Mouse (Mus musculus) heart, postnatal 4 days (tissue): ENCODE data around the gene Sfxn2. TPM values are rescaled to one million over a fixed set of nuclear protein-coding genes. Genes with fewer than 3 reads are reported as not detected.

ENCODE experiments used
- DNase-seq: peaks from one replicate; pipeline ENCODE4 v3.0.0; 2021
- total RNA-seq, 2 experiments: library from RNA; stranded (reverse); gene quantifications; 2 replicates each; pipeline ENCODE4 v1.2.3; 2021

Sfxn2 gene
- total RNA-seq, 2 experiments from 2014 or later = 4.6 to 6.4 TPM

DNA sequence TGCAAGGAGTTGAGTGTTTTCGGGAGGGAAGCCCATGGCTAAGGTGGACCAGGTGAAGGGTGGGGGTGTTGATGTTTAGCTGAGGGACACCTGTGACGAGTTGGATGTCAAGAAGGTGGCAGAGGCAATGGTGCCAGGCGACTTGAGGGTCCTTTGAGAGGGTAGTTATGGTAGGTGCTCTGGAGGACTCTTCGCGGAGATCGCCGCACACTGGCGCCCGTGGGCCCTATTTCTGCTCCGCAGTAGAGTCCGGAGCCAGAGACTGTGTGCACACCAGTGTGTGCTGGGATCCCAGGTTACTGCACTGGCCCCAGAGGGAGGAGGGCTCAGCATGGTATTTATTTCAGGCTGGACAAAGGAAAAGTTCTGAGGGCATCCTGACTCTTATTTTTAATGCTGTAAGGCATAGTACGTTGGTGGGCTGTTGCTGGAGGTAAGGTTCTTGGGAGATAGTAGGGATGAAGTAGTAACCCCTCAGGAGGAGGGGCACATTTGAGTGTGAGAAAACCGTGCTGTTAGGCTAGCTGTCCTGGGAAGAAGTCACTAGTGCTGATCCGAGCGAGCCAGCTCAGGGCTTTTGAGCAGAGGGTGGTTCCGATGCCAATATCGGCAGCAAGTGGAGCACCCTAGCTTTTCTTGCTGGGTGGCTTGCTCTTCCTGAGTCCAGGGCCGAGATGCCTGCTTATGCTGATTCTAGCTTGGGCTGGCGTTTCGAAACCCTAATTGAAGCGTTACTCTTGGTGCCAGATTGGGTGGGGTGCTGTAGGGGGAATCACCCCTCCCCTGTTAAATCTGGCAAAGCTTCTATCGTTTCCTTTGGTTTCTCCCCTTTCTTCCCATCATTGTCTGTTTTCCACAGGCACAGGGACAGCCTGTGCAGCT is 26.5 kb downstream of the Sfxn2 start:
- peak; percentile 17 for DNase-seq

DNA sequence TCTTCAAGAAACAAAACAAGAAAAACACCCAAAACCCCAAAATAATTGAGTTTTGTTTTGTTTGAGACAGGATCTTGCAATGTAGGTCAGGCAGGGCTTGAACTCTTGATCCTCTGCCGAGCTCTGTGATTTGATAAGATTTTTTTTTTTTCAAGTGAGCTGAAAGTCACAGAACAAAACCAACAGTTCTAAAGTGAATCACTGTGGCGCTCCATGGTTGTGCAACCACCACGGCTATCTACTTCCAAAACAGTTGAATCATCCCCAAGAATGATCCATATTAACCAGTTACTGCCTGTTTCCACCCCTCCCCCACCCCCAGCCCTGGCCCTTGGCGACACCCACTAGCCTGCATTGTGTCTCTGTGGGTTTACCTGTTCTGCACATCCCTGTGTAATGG is 27.2 kb downstream of the Sfxn2 start:
- DNase-seq = no peak

DNA sequence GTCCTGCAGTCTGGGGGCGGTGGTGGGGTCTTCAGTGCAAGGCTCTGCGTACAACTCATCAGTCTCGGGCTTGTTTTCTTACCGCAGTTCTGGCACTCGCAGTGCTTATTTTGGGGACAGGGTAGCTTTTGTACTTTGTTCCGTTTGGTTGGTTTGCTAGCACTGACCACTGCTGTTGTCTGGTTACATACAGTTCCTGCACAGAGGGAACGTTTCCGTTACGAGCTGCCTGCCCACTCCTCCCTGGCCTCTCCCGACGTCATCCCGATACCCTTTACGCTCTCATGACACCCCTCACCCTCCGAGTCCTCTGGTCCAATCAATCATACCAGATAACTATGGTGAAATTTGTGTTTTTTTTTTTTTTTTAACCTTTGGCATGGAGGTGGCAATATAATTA is 28.3 kb downstream of the Sfxn2 start:
- DNase-seq = no peak

DNA sequence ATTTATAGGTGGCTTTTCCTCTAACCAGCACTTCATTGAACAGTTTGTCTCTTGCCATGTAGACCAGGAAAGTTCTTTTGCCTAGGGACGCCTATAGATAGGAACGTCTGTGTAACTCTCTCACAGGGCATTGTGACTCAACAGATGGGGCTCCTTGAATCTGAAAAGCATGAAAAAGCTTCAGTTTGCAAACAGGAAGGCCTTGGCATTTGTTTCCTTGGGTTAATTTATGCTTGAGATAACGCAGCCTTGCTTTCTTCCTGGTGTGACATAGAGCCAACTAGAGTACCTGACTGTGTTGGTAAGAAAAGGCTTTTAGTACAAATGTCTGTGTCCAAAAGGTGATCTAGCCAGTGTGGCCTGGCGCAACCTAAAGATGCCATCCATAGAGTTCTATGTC is 29.2 kb downstream of the Sfxn2 start:
- no peak for DNase-seq

DNA sequence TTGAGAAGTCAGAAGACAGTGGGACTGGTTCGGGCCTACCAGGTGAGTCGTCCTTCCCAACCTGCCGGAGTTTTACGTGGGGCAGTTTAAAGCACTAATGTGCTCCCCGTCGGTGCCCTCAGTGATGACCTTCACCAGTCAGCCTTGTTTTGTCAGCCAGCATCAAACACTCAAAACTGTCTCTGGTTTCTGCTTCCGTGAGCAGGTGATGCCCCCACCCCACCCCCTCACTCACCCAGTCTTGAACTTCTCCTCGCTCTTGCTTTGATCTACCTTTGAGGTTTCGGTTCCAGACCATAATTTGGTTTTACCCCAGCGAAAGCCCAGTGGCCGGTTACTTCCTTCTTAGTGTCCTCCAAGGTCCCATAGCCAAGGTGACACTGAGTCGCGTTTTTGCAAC is 33.6 kb downstream of the Sfxn2 start:
- DNase-seq = no peak

DNA sequence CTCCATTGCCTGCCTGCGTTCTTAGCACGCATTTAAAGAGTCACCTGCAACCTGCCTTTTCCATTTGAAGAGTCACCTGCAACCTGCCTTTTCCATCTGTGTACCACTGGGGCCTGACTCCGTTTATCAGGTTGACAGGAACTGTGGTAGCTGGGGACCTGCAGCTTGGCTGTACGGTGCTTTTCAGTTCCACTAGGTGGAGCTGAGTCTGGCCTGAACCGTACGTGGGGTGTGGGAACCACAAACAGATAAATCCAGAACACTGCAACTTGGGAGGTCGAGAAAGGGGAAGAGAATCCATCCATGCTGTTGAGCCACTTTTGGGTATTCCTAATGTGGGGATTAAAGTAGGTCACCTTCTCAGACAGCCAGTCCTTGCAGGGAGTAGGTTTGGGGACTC is 34.3 kb downstream of the Sfxn2 start:
- peak; percentile 58 for DNase-seq

DNA sequence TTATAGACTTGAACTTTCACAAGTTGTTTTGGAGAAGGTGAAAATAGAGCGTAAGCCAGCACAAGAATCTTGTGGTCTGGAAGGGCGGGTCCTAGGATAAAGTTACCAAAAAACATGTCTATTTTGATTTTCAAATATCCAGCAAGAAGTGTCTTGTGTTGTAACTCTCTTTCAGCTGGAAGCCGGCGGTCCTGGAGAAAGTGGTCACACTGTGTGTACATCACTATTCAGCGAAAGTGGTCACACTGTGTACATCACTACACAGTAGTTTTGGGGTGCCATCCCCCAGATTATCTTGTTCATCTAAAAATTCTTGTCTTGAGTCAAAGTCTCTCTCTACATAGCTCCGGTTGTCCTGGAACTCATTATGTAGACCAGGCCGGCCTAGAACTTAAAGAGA is 35.0 kb downstream of the Sfxn2 start:
- DNase-seq = no peak

DNA sequence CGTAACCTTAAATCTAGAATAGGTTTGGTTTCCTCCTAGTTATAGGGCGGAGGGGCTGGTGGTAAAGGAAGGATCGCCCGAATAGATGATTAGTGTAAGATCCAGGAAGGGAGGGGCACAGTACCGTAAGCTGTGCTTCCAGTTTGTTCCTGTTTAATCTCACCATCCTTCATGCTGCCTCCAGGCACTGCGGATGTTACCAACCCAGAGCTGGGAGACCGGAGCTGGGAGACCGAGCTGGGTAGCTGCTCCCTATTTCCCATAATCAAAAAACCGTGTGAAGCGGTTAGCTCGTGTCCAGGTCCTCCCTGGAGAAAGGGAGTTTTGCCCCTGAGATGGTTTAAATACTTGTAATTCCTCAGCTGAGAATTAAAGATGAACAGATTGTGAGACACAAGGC is 43.2 kb downstream of the Sfxn2 start:
- DNase-seq = no peak

DNA sequence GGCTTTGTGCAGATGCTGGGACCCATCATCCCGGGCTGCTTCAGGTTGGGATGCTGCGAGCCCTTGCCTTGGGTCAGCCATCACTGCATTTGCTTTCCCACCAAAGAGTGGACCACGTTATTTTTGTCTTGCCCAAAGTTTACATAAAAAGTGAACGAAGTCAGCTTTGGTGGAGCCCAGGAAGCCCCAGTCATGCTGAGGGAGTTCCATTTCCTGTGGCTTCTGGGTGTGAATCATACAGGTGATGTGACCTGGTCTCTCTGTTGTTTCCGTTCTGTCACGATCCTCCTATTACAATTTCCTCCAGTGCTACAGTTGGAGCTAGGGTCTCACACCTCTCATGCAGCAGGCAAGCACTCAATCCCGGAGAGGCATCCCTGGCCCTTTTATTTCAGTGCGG is 44.2 kb downstream of the Sfxn2 start:
- DNase-seq = no peak

DNA sequence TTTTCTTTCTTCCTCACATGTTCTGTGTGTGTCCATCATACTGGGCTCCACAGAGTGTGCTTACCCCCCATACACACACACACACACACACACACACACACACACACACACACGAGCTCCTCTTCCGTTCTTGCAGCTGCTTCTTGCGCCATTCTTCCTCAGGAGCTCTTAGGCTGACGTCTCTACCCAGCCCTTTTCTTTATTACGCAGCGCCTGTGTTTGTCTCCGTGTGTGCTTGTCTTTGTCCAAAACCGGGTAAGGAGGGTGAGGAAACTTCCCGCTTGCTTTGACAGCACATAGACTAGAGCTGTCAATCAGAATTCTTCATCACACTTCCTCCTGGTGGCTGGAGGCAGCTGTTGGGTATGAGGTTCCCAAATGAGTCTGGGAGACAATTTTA is 45.2 kb downstream of the Sfxn2 start:
- no peak for DNase-seq

DNA sequence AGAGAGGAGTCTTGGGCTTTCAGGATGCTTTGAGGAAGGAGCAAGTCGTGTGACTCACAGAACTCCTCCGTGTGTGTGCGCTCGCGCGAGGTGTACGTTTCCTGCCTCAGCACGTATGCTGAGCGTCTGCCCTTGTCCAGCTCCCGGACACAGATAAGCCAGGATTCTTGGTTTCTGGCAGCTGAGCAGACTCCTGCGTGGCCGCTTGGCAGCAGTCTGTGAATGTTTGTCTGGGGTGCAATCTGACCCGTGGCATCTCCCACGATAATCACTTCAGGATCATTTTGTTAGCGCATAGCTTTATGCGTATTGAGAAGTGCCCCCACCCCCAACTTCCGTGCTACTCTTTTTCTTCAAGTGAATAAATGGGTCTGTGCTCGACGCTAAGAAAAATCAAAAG is 45.8 kb downstream of the Sfxn2 start:
- peak; percentile 68 for DNase-seq

DNA sequence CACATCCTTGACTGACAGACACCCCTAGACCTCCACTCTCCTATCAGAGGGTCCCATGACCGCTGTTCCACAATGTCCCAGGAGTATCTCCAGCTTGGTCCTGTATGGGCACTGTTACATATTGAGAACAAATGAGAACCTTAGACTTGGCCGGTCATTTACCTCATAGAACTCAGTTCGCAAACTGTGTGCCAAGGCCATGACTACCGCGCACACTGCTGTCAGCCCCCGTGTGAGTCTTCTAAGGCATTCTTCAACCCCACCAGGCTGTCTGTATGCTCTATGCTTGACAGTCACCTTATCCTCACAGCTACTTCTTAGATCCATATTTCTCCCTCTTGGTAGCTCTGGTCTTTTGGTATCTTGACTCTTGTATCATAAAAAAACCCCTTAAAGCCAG is 46.4 kb downstream of the Sfxn2 start:
- DNase-seq = no peak

DNA sequence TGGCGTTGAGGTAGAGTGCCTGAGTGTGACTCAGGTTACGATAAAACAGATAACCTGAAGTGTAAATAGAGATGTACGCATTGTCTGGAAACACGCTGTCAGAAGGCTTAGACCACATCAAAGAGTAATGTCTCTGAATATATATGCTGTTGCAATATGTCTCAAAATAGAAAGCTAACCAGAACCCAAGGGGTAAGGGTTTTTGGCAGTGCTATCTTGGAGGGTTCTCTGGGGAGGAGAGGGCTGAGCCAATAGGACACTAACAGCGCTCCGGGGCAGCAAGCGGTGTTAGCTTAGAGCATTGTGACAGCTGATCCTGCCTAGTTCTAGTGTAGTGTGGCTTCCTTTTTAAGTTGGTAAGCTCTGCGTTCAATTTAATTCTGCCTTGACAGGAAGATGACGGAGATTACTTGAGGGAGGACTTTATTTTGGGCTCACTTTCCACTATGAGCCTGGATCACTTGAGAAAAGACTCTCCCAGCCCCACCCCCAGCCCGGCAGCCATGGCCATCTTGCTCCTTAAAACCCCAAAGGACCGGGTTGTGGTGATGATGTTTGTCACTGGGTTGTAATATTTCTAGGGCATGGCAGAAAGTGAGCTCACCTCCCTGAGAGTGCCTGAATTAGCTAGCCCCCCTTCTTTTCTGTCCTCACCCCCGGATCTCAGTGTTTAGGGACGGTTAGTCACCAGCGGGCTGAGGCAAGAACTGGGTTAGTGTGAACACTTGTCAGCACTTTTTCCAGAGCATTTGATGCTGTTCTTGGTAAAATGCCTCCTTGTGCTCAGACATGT is 47.0 kb downstream of the Sfxn2 start:
- no peak for DNase-seq

DNA sequence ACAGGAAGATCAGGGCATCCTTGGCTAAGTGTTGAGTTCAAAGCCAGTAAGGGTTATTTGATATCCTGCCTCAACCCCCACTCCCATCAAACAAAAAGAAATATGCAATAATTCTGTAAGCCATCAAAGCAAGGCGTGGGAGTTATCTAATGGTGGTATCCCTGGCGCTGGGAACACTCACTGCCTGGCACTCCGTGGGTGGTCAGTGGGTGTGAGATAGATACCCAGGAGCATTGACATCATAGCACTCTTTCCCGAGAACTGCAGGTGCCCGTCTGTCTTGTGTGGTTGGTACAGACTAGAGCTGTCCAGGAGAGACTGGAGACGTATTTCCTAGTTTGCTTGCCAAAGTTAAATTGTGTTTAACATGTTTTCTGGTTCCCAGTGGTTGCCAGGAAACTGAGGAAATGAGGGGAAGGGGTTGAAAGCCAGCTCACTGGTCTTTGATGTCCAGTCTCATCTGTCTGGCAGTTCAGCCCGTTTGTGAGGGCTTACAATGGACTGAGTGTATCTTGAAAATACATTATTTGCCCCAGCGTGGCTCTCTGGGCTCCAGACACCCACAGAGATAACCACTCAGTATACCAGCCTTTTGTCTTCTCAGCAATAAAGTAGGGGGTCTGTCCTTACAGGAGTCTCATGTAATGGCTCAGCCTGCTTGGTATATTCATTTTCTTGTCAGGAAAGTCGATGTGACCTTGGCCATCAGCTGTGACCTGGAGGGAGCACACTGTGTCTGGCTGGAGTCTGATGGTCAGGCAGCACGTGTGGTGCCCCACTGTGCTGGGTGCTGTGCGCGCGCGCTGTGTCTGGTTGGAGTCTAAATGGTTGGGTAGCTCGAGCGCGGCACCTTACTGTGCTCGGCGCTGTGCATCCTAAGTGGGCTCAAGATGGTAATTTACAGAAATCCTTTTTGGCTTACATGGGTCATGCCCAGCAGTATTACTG is 48.3 kb downstream of the Sfxn2 start:
- no peak for DNase-seq

DNA sequence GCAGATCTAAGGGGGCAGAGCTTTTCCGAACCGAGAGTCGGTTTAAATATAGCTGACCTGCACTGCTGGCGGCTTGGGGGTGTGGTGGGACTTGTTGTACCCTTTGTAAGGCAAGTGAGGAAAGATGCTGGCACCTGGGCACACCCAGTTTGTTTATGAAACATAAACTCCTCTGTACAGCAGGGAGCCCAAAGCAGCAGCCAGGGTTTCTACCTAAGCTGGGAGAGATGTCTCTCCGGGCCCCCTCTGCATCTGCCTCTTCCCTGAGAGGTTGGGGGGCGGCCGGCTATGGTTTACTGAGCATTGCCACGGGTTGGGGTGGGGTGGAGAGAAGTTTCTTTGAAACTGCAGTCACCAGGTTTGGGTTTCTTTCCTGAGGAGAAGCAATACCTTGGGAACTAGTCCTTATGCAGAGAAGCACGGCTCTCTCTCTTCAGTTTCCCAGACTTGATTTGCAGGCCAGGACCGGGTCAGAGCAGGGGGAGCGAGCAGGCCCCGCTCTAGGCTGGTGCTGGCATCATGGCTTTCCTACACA is 49.6 kb downstream of the Sfxn2 start:
- no peak for DNase-seq

DNA sequence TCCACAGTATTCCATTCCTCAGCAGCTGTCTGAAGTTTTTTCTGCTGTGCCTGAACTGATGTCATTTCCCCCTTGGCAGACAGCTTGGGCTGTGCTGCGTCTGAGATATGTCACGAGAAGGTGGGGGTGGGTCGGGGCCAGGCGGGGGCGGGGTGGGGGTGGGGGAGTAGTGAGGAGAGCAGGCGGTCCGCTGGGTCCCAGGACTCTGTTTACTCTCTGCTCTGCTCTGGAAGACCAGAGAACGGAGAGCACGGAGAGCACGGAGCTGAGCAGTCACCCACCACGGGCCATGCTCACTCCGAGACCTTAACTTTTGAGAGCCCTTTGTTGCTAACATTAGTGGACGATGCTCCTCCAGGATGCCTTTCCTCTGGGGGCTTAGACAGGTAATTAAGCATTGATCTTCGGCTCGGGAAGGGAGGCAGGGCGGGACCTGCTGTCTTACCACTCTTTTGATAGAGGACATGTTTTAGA is 50.1 kb downstream of the Sfxn2 start:
- DNase-seq = peak; percentile 71

DNA sequence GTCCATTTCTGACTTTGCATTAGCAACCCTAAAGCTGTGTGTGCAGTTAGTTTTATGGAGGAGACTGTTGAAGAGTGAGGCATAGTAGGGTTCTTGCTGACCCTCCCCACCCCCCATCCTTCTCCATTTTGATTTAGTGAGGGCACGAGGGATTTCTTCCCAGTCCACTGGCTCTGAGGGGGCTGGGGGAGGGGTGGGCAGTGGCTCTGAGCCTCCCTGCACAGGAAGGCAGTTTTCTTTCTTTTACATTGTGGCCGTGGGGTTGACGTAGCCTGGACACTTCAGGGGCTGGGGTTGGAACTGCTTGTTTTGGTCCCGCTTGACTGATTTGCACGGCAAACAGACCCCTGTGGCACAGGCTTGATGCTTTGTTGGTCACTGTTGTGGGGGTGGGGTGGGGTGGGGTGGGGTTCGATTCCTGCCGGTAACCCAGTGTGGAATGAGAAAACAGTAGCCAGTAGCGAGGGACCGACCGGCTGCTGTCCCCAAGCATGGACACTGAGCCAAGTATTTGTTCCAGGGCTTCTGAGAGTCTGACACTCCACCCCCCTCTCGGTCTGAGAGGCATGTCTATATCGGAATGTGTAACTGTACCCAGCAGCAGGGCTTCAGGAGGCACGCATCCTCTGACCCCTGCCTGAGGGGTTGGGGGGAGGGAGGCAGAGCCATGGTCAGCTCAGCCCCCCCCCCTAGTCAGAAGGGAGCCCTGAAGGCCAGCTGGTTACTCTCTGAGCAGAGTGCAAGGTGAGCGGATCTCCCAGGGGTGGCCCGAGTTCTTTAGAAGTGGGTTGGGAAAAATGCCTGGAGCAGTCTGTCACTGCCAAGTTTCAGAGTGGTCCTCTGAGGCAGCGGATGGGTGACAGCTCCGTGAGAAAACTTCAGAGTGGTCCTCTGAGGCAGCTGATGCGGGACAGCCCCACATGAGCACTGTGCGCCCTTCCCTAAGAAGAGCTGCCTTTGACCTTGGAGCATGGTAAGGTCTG is 50.9 kb downstream of the Sfxn2 start:
- DNase-seq = peak; percentile 75

DNA sequence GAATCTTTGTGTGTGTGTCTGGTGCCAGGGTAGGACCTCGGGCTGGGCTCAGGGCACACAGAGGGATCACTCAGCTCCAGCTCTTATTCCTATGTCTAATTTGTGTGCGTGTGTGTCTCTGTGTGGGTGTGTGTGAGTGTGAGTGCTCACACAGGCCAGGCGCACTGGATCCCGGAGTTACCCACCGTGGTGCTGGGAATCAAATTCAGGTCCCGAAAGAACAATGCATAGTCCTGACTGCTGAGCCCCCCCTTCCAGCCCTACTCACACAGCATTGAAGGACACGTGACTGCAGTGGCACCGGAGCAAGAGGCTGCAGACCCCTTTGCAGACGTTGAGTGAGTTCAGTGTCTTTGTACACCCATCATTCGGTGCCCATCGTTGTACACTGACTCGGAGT is 51.9 kb downstream of the Sfxn2 start:
- DNase-seq = no peak

DNA sequence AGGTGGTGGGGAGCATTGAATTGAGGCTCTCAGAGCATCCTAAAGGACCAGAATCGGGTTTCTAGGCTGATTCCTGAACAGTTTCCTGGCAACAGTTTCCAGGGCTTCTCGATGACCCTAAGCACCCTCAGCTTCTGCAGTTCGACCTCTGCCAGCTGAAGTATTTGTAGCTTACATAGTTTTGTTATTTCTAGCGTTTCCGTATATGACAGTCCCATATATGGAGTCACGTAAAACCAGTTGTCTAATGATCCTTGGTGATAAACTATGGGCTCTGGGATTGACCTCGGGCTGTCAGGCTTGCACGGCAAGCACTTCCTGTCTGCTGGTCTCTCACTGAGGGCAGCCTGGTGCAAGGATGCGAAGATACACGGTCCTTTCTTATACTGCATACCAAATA is 52.4 kb downstream of the Sfxn2 start:
- no peak for DNase-seq

DNA sequence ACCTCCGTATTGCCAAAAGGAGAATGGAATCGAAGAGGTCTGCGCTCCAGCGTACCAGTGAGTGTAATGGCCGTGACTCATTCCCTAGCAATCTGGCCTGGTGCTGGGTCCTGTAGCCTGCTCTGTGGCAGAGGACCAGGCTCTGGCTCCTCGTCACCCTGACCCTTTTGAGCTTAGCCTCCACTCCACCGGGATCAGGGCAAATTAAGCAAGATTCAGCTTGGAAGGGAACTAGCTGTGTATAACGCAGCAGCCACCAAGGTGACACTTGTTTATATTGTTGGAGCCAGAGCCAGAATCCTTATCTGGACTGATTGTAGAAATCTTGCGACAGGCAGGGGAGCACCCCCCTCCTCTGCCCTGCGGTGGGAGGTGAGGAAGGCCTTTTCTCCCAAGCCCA is 55.2 kb downstream of the Sfxn2 start:
- DNase-seq = peak; percentile 49

DNA sequence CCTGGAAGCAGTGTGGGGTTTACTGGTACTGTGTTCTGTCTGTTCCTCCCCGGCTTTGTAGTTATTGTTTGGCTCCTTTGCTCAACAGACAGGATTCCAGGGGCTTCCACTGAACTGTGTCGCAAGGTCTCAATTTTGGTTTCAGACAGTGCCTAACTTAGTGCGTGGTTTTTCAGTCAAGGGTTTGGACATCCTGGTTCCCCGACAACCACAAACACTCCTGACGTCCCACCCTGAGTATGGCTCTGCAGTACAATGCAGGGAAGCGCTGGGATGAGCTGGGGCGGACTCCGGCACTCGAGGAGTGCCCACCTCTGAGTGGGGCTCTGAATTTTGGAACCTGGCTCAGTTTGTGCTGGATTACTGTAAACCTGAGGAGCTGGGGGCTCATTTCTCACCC is 56.6 kb downstream of the Sfxn2 start:
- DNase-seq = no peak
